Mouse (Mus musculus) lung, embryonic 15.5 days (tissue): ENCODE data around the gene Rprml. TPM values are rescaled to one million over a fixed set of nuclear protein-coding genes. Genes with fewer than 3 reads are reported as not detected.

Source experiments
- ATAC-seq: fragments of 200-750 bp; cut with Nextera tagmentation; 2 replicates; pipeline ENCODE4 v1.8.0; 2017; ENCODE audit warnings: moderate number of reproducible peaks, borderline replicate concordance; ENCODE audit not compliant: low FRiP score, low TSS enrichment; ENCODE audit errors: extremely low read depth
- H3K27ac ChIP-seq: fragments of 300-500 bp; sonication (generic); 2 replicates; pipeline ENCODE4 v1.5.1; 2015; ENCODE audit warnings: moderate library complexity, mild to moderate bottlenecking, inconsistent platforms
- H3K27me3 ChIP-seq: fragments of 300-500 bp; sonication (generic); 2 replicates; pipeline ENCODE4 v1.6.1; 2015; ENCODE audit warnings: inconsistent platforms
- H3K36me3 ChIP-seq: fragments of 300-500 bp; sonication (generic); 2 replicates; pipeline ENCODE4 v1.6.1; 2015; ENCODE audit warnings: inconsistent platforms
- H3K4me1 ChIP-seq: fragments of 300-500 bp; sonication (generic); 2 replicates; pipeline ENCODE4 v1.6.1; 2015; ENCODE audit warnings: inconsistent platforms
- H3K4me2 ChIP-seq: fragments of 300-500 bp; sonication (generic); 2 replicates; pipeline ENCODE4 v1.6.1; 2015; ENCODE audit warnings: inconsistent platforms, mild to moderate bottlenecking, moderate library complexity
- H3K4me3 ChIP-seq: fragments of 300-500 bp; sonication (generic); 2 replicates; pipeline ENCODE4 v1.5.1; 2015; ENCODE audit warnings: mild to moderate bottlenecking, inconsistent platforms
- H3K9ac ChIP-seq: fragments of 300-500 bp; sonication (generic); 2 replicates; pipeline ENCODE4 v1.6.1; 2015; ENCODE audit warnings: inconsistent platforms
- H3K9me3 ChIP-seq: fragments of 300-500 bp; sonication (generic); 2 replicates; pipeline ENCODE4 v1.6.1; 2016; ENCODE audit warnings: inconsistent platforms
- WGBS: fragments of 180-500 bp; shearing (Covaris S2); methylation state at CpG from one replicate; pipeline ENCODE4 v1.1.7; 2015; 5-methylcytosine and 5-hydroxymethylcytosine counted together
- polyA plus RNA-seq: library from polyadenylated mRNA; unstranded; fragments of >200 nt; fragmentation: Nextera tagmentation; extraction: Ambion mirVana; gene quantifications from 2 replicates; pipeline ENCODE4 v1.2.1, GENCODE M21; 2015

Gene Rprml
- polyA plus RNA-seq, 1 experiment from 2014 or later = not detected

DNA sequence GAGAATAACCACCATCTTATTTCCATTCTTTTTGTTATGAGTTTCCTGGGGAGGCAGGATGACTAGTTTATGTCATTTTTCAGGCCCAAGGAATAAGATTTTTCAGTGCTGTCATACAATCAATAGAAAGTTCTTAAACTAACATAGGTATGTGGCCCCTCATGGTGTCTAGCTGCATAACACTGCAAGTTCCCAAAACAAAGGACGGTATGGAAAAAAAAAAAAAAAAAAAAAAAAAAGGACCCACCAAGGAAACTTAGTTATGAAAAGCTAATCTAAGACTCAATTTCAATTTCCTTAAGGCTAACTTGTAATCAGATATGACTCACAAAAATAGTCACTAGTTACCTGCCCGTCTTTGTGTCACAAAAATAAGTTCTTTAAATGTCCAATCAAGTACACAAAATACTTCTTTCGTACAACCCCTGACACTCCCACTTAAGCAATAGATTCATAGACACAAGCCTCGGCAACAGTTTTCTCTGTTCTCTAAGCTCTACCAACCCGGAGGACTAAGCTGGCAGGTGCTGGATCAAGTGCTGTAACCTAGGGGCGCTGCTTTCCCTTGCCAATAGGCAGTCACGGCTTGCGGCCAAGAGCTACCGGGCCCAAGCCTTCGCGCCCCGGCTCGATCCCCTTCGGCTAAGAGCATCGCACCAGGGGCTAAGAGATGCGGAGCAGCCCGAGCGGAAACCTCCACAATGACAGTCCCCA is 47.6 kb downstream of the Rprml start:
- Histone ChIP-seq H3K36me3 (0 out of 2 replicates have a peak, but pooled peaks cover 3% of the 10 kb centered on the region), H3K9ac (peak overlapping the region; percentile 84), H3K27ac (peak overlapping the region; percentile 97), H3K4me1 (0 out of 2 replicates have a peak, but pooled peaks cover 9% of the 10 kb centered on the region), H3K4me2 (peak overlapping the region; percentile 64), H3K27me3 (no peaks in the 10 kb centered on the region), H3K9me3 (no peaks in the 10 kb centered on the region), H3K4me3 (peak overlapping the region; percentile 84)
- ATAC-seq = peak; percentile 43; the same call in 1 of the 2 replicates
- under 1% methylated on average over 18 of the region's 18 CpGs for WGBS

- Histone ChIP-seq H3K9ac (peak within 1 kb of the TSS; percentile 84), H3K9me3 (no peaks in the 10 kb centered on the region), H3K27me3 (no peaks in the 10 kb centered on the region), H3K27ac (peak within 1 kb of the TSS; percentile 97), H3K36me3 (0 out of 2 replicates have a peak, but pooled peaks cover 3% of the 10 kb centered on the region), H3K4me3 (peak within 1 kb of the TSS; percentile 84), H3K4me2 (peak within 1 kb of the TSS; percentile 64), H3K4me1 (0 out of 2 replicates have a peak, but pooled peaks cover 9% of the 10 kb centered on the region)
- under 1% methylated on average over 57 of the region's 57 CpGs for WGBS
- ATAC-seq = peak; percentile 96
Measured at GRCm38 (mm10) chr11:103697565-103698176, 48.3 kb downstream of the Rprml start, which contains the start of gene Gosr2. Gosr2 (minus strand) TSS chr11:103697898.

- Histone ChIP-seq H3K9ac (peak overlapping the region; percentile 84), H3K9me3 (no peaks in the 10 kb centered on the region), H3K4me2 (peak overlapping the region; percentile 64), H3K4me3 (peak overlapping the region; percentile 84), H3K4me1 (0 out of 2 replicates have a peak, but pooled peaks cover 9% of the 10 kb centered on the region), H3K36me3 (0 out of 2 replicates have a peak, but pooled peaks cover 3% of the 10 kb centered on the region), H3K27ac (peak overlapping the region; percentile 97), H3K27me3 (no peaks in the 10 kb centered on the region)
- ATAC-seq = no peak
- 72% methylated on average over 2 of the region's 2 CpGs for WGBS
Measured at GRCm38 (mm10) chr11:103698226-103698625, 48.9 kb downstream of the Rprml start.

Other genes with a start within 250 kb of the Rprml start
- 8.3 TPM in 2 replicates for gene Plekhm1, start 236.9 kb upstream of the Rprml start, polyA plus RNA-seq
- gene Lrrc37a, start 145.0 kb upstream of the Rprml start, polyA plus RNA-seq = not detected in 2 replicates
- not detected in 2 replicates for gene Gm884, start 28.4 kb upstream of the Rprml start, polyA plus RNA-seq
- gene Lyzl6, start 10.7 kb upstream of the Rprml start, polyA plus RNA-seq = not detected in 2 replicates
- 84.4 and 87.7 TPM in 2 replicates for gene Gosr2, start 48.3 kb downstream of the Rprml start, polyA plus RNA-seq
- gene Wnt9b, start 100.3 kb downstream of the Rprml start, polyA plus RNA-seq = 0.04 TPM in 2 replicates
- gene Wnt3, start 124.6 kb downstream of the Rprml start, polyA plus RNA-seq = 0.09 and 0.23 TPM in 2 replicates